Mouse (Mus musculus): Measurements from ENCODE around the gene Lrrc75b. TPM values are rescaled to one million over a fixed set of nuclear protein-coding genes. Genes with fewer than 3 reads are reported as not detected.
"Not testable (repeated sequence)": the region's sequence is repeated elsewhere in the genome, so short reads cannot be mapped to it uniquely, and the experiment has no call there.

Gene Lrrc75b
- polyA plus RNA-seq, 1 experiment from 2014 or later: 44.8 TPM

GRCm38 (mm10) chr10:75587781-75588180 is 27.7 kb upstream of the Lrrc75b start:
- ATAC-seq (replicated peaks): no peak
- Histone ChIP-seq H3K4me2 (no peak overlapping the region), H3K4me3 (no peak overlapping the region), H3K27me3 (replicated peaks) (0 out of 2 replicates have a peak, but pooled peaks cover 6% of the 10 kb centered on the region), H3K27ac (no peak overlapping the region), H3K36me3 (replicated peaks) (no peaks in the 10 kb centered on the region), H3K9me3 (no peaks in the 10 kb centered on the region), H3K4me1 (peaks cover 5% of the 10 kb centered on the region; the same call in 1 of the 2 replicates), H3K9ac (no peak overlapping the region)
- WGBS: 83% methylated on average over 4 of the region's 4 CpGs

- 85% methylated on average over 1 of the region's 1 CpGs for WGBS
Measured at GRCm38 (mm10) chr10:75586553-75586879, 26.4 kb upstream of the Lrrc75b start.

GRCm38 (mm10) chr10:75585876-75586552 is 25.9 kb upstream of the Lrrc75b start:
- peak; percentile 82 for ATAC-seq (replicated peaks)
- Histone ChIP-seq H3K9me3 (no peaks in the 10 kb centered on the region), H3K4me2 (peak overlapping the region; percentile 39), H3K4me3 (no peak overlapping the region), H3K4me1 (peaks cover 5% of the 10 kb centered on the region; the same call in 1 of the 2 replicates), H3K27ac (peak overlapping the region; percentile 2; the same call in 1 of the 2 replicates), H3K36me3 (replicated peaks) (no peaks in the 10 kb centered on the region), H3K27me3 (replicated peaks) (0 out of 2 replicates have a peak, but pooled peaks cover 6% of the 10 kb centered on the region), H3K9ac (no peak overlapping the region)
- 23% methylated on average over 20 of the region's 20 CpGs for WGBS

More at GRCm38 (mm10) chr10:75586553-75586879, 26.4 kb upstream of the Lrrc75b start:
- H3K27ac ChIP-seq: peak overlapping the region; percentile 2; the same call in 1 of the 2 replicates
- H3K4me2 ChIP-seq: no peak overlapping the region
- no peaks in the 10 kb centered on the region for H3K36me3 ChIP-seq (replicated peaks)
- no peak overlapping the region for H3K4me3 ChIP-seq
- H3K4me1 ChIP-seq: peaks cover 5% of the 10 kb centered on the region; the same call in 1 of the 2 replicates
- no peak overlapping the region for H3K9ac ChIP-seq
- H3K9me3 ChIP-seq: no peaks in the 10 kb centered on the region
- H3K27me3 ChIP-seq (replicated peaks): 0 out of 2 replicates have a peak, but pooled peaks cover 6% of the 10 kb centered on the region
- ATAC-seq (replicated peaks): peak; percentile 46; the same call in 1 of the 2 replicates

- Histone ChIP-seq H3K4me1 (no peaks in the 10 kb centered on the region), H3K27ac (no peak overlapping the region), H3K9ac (no peak overlapping the region), H3K36me3 (replicated peaks) (no peaks in the 10 kb centered on the region), H3K27me3 (replicated peaks) (no peaks in the 10 kb centered on the region), H3K4me2 (no peak overlapping the region), H3K9me3 (no peaks in the 10 kb centered on the region), H3K4me3 (no peak overlapping the region)
- 85% methylated on average over 6 of the region's 6 CpGs for WGBS
- ATAC-seq (replicated peaks): no peak
Measured at GRCm38 (mm10) chr10:75579129-75579528, 19.0 kb upstream of the Lrrc75b start.

- Histone ChIP-seq H3K4me2 (no peak overlapping the region), H3K27me3 (replicated peaks) (no peaks in the 10 kb centered on the region), H3K9ac (no peak overlapping the region), H3K4me3 (no peak overlapping the region), H3K36me3 (replicated peaks) (no peaks in the 10 kb centered on the region), H3K9me3 (no peaks in the 10 kb centered on the region), H3K4me1 (no peaks in the 10 kb centered on the region), H3K27ac (no peak overlapping the region)
- WGBS: 91% methylated on average over 9 of the region's 9 CpGs
- no peak for ATAC-seq (replicated peaks)
Measured at GRCm38 (mm10) chr10:75573965-75574364, 13.8 kb upstream of the Lrrc75b start.

GRCm38 (mm10) chr10:75573181-75573580 is 13.1 kb upstream of the Lrrc75b start:
- 53% methylated on average over 10 of the region's 10 CpGs for WGBS
- no peaks in the 10 kb centered on the region; the same call in 1 of the 2 replicates for H3K27me3 ChIP-seq (replicated peaks)
- no peaks in the 10 kb centered on the region for H3K4me1 ChIP-seq
- no peak overlapping the region for H3K27ac ChIP-seq
- no peaks in the 10 kb centered on the region for H3K9me3 ChIP-seq
- no peak overlapping the region for H3K4me3 ChIP-seq
- no peak overlapping the region for H3K4me2 ChIP-seq
- no peak overlapping the region for H3K9ac ChIP-seq
- no peaks in the 10 kb centered on the region for H3K36me3 ChIP-seq (replicated peaks)
- no peak for ATAC-seq (replicated peaks)

- H3K4me3 ChIP-seq: no peak overlapping the region
- no peaks in the 10 kb centered on the region for H3K9me3 ChIP-seq
- no peaks in the 10 kb centered on the region for H3K36me3 ChIP-seq (replicated peaks)
- H3K9ac ChIP-seq: no peak overlapping the region
- H3K4me1 ChIP-seq: no peaks in the 10 kb centered on the region
- H3K27ac ChIP-seq: no peak overlapping the region
- no peak overlapping the region for H3K4me2 ChIP-seq
- H3K27me3 ChIP-seq (replicated peaks): no peaks in the 10 kb centered on the region; the same call in 1 of the 2 replicates
- ATAC-seq (replicated peaks): no peak
- WGBS: 44% methylated on average over 9 of the region's 9 CpGs
Measured at GRCm38 (mm10) chr10:75571937-75572336, 11.8 kb upstream of the Lrrc75b start.

GRCm38 (mm10) chr10:75570981-75571657 is 11.0 kb upstream of the Lrrc75b start:
- Histone ChIP-seq H3K4me3 (no peak overlapping the region), H3K4me1 (no peaks in the 10 kb centered on the region), H3K9me3 (no peaks in the 10 kb centered on the region), H3K9ac (no peak overlapping the region), H3K27me3 (replicated peaks) (no peaks in the 10 kb centered on the region; the same call in 1 of the 2 replicates), H3K36me3 (replicated peaks) (no peaks in the 10 kb centered on the region), H3K27ac (no peak overlapping the region), H3K4me2 (no peak overlapping the region)
- ATAC-seq (replicated peaks): no peak
- WGBS: 30% methylated on average over 10 of the region's 10 CpGs

- 10% methylated on average over 4 of the region's 4 CpGs for WGBS
- ATAC-seq (replicated peaks): no peak
Measured at GRCm38 (mm10) chr10:75568851-75569250, 8.7 kb upstream of the Lrrc75b start.

GRCm38 (mm10) chr10:75568441-75568840 is 8.3 kb upstream of the Lrrc75b start:
- H3K9me3 ChIP-seq: no peaks in the 10 kb centered on the region
- H3K9ac ChIP-seq: no peak overlapping the region
- no peak overlapping the region for H3K27ac ChIP-seq
- no peaks in the 10 kb centered on the region for H3K36me3 ChIP-seq (replicated peaks)
- ATAC-seq (replicated peaks): no peak
- no peaks in the 10 kb centered on the region; the same call in 1 of the 2 replicates for H3K27me3 ChIP-seq (replicated peaks)
- no peaks in the 10 kb centered on the region for H3K4me1 ChIP-seq
- 6% methylated on average over 11 of the region's 11 CpGs for WGBS
- H3K4me2 ChIP-seq: no peak overlapping the region
- H3K4me3 ChIP-seq: no peak overlapping the region

More at GRCm38 (mm10) chr10:75568851-75569250, 8.7 kb upstream of the Lrrc75b start:
- no peak overlapping the region for H3K4me2 ChIP-seq
- H3K36me3 ChIP-seq (replicated peaks): no peaks in the 10 kb centered on the region
- H3K4me1 ChIP-seq: no peaks in the 10 kb centered on the region
- no peak overlapping the region for H3K27ac ChIP-seq
- no peak overlapping the region for H3K9ac ChIP-seq
- no peaks in the 10 kb centered on the region for H3K9me3 ChIP-seq
- no peak overlapping the region for H3K4me3 ChIP-seq
- H3K27me3 ChIP-seq (replicated peaks): no peaks in the 10 kb centered on the region; the same call in 1 of the 2 replicates

GRCm38 (mm10) chr10:75568029-75568428 is 7.9 kb upstream of the Lrrc75b start:
- ATAC-seq (replicated peaks): no peak
- H3K36me3 ChIP-seq (replicated peaks): no peaks in the 10 kb centered on the region
- H3K9ac ChIP-seq: no peak overlapping the region
- no peak overlapping the region for H3K4me3 ChIP-seq
- H3K27me3 ChIP-seq (replicated peaks): no peaks in the 10 kb centered on the region; the same call in 1 of the 2 replicates
- H3K4me1 ChIP-seq: no peaks in the 10 kb centered on the region
- WGBS: 43% methylated on average over 5 of the region's 5 CpGs
- no peak overlapping the region for H3K4me2 ChIP-seq
- H3K27ac ChIP-seq: no peak overlapping the region
- H3K9me3 ChIP-seq: no peaks in the 10 kb centered on the region

- H3K27me3 ChIP-seq (replicated peaks); H3K9me3 ChIP-seq; ATAC-seq (replicated peaks); H3K9ac ChIP-seq; H3K4me2 ChIP-seq; H3K4me3 ChIP-seq; H3K27ac ChIP-seq; H3K36me3 ChIP-seq (replicated peaks); H3K4me1 ChIP-seq: not testable (repeated sequence)
- WGBS: 84% methylated on average over 2 of the region's 2 CpGs
Measured at GRCm38 (mm10) chr10:75566765-75567164, 6.6 kb upstream of the Lrrc75b start.
